Mouse (Mus musculus) left cerebral cortex, adult 9 months (tissue): ENCODE results near the gene U2af1l4.

Experiments used
- DNase-seq, 2 experiments: peaks; one replicate each; pipeline ENCODE4 v3.0.0; 2022; ENCODE audit warnings: low spot score in 2 of 2

The U2af1l4 gene

DNA sequence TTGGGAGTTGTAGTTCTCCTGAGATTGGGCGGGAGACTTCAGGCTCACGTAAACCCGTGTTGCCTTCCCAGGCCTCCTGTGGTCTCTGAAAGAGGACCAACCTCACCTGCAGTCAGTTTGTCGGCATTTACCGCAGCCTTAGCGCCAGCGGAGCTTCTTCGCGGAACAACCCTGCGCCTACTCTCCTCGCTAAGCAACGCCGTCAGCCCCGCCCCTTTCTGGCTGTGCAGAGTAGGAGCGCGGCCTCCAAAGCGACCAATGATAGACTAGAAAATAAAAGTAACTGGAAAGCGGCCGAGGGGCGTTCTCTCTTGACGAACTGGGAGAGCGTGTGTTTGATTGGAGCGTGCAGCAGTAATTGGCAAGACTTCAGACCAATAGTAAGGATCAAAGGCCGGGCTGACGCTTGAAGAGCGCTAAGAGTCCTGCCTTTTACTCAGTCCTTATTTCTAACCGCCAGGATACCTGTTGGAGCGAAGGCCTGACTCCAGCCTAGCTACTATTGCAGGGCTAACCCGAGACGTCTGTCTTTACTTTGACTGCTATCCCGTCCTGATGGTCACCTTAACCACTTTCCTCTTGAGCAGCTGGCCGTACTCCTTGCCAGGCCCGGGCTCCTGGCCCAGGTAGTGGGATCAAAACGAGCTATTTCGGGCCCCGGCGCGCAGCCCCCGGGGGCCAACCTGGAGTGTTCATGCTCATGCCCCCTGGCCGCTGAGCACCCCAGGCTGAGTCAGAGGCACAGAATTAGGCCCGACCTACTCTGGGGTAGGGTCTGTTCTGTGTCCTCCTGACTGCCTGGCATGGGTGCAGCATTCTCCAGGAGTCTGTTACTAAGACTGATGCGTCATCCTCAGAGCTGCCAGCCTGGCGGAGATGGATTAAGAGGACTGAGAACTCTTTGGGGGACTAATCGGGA is 10.7 kb upstream of the U2af1l4 start, which contains the start of the genes Hspb6 and Proser3:
Gene Hspb6 (plus strand): TSS at position 77 of the 919 bp plus-strand sequence.
Gene Proser3 (minus strand): TSS at position 198 of the 919 bp plus-strand sequence.
- peak; percentile 93 to 98 for DNase-seq

DNA sequence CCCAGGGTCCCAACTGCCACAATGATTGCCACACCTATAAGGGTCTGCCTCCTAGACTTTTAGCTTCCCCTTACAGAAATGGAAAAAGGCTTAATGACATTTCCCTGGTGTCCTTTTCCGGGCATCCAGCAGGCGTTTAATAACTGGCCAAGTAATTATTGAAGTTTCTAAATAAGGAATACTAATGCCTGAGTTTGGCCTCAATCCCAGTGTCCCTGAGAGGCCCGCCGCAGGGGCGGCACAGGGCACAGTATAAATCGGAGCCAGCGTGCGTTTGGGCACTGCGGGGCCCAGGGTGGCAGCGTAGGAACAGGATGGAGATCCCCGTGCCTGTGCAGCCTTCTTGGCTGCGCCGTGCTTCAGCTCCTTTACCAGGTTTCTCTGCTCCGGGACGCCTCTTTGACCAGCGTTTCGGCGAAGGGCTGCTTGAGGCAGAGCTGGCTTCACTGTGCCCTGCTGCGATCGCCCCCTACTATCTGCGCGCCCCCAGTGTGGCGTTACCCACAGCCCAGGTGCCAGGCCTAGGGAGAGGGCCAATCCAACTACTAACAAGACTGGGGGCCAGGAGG is 10.0 kb upstream of the U2af1l4 start:
- no peak for DNase-seq

DNA sequence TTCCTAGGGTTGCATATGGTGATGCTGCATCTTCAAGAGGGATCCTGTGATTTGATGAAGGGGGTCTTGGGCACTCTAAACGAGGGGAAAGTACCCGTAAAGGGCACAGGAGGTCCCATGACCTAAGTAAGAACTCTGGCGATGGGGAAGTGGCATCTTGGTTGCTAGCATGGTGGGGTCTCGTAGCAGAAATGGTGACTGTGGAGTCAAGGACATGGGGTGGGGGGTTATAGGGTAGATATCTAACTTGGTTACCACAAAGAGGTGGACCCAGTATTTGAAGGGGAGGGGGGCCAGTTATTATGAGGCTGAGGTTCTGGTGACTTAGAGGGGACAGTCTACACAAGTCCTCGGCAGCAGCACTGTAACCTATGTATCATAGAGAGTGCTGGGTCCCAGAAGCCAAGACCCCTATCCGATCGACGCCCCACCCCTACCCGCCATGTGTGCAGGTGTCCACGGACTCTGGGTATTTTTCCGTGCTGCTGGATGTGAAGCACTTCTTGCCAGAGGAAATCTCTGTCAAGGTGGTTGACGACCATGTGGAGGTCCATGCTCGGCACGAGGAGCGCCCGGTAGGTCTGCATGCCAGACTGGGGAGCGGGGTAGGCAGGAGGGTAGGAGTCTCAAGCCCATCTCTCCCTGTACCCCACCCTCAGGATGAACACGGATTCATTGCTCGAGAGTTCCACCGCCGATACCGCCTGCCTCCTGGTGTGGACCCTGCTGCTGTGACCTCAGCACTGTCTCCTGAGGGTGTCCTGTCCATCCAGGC is 9.1 kb upstream of the U2af1l4 start:
- DNase-seq, result no peak

DNA sequence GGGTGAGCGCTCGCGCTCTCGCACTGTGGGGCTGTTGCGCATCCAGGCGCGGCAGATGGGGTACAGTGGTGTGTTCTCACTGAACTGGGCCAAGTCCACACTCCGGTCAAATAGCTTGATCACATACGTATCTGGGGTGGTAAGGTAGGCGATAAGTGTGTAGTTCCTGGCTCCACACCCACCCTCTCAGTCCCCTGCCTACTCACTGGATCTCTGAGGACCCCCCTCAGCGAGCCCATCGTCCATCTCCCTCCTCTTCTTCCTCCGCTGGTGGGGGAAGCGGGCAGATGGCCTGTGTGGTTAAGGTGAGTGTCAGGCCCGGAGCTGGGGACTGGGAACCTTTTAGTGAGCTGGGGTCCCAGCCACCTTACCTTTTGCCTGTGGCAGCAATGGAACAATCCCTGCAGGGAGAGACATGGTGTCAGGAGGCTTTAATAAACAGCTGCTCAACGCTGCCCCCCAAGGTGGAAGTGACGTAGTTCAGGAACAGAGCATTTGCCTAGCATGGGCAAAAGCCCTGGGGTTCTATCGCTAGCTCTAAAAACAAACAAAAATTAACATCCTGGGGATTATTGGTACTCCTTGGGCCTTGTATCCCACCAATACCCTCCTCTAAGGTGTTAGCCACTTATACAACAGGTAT is 6.1 kb upstream of the U2af1l4 start:
- DNase-seq, result no peak

DNA sequence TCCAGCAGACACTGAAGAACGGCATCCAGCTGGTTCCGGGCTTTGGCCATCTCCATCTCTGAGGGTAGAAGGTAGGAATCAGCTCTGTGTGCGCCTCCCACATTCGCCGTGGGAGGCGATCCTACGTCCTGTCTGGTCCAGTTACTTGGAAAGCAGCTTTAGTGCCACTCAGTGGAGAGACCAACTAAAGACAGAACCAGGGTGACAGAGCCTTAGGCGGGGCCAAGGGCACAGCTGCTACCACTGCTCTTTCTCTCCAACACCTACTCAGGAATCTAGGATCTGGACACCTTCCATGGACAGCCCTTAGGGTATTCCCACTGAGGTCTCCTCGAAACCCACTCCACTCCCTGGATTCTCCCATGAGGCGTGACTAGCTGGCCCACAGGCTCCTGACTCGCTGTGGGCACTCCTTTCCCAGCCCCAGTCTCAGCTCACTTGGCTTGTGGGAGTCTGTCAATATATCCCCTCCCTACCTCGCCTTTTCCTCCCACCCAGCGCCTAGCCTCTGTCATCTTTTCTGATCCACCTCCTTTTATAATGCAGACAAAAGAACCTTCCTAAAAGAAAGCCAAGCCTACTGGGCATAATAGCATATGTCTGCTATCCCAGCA is 5.1 kb upstream of the U2af1l4 start:
- no peak for DNase-seq

DNA sequence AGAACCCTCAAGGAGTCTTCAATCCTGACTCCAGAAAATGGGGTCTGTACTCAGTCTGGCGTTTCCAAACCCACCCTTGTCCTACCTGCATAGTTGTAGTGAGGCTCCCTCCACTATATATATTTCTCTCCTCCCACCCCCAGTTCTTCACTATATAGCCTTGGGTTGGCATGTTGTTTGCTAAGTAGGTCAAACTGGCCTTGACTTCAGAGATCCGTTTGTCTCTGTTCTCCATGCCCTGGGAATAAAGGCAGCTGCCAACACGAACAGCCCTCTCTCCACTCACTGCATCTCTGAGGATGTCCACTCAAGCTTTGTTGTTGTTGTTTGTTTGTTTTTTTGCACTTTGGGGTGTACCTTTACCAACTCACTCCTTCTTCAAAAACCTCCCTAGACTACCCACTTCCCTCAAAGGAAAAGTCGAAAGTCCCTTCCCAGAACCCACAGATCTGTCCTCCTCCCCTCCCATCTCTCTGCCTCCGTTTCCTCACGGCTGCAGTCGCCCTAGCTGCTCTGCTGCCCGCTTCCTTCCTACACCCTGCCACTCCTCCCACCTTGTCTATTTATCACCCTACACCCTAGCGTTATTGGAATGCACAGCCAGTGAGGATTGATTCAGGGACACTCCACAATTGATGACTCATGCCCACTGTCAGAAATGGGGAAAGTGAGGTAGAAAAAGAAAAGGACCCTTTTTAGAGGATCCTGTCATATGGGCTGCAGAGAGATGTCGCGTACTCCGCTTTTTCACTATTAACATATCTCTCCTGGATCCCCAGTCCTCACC is 4.3 kb upstream of the U2af1l4 start:
- no peak for DNase-seq

DNA sequence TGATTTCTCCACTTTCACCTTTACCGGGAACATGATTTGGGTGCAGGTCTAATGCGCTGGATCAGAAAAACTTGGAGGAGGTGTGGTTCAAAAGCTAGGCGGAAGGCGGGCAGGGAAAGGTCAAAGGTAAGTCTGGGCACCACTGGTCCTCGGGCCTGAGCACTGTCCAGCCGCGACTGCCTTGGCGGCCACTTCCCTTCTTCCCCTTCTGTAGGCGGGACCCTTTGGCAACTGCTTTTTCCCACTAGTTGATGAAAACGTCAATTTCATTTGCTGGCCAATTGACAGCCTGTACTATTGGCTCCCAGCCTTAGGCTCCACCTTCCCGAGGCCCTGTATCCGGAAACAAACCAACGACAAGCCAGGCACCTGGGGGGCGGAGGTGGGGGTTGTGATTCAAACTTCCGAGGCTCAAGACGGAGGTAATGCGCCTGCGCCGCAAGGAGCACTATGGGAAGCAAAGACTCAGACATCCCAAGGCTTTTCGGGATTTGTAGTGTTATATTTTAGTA is 3.6 kb upstream of the U2af1l4 start, which contains the start of gene Lin37:
Gene Lin37 (minus strand): TSS at position 396 of the 512 bp plus-strand sequence.
- peak; percentile 99 for DNase-seq

DNA sequence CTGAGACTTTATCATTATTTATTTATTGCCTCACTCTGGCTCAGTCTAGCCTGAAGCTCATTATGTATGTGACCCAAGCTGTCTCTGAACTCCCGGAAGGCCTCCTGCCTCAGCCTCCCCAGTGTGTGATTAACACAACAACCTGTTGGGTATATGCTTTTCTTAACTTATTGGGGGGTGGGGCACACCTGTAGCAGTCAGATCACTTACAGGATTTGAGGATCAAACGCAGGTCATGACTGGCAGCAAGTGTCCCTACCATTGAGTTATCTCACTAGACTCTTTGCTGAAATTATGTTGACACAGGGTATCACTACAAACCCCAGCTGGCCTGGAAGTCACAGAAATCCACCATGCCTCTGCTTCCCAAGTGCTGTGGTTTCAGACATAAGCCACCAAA is 2.8 kb upstream of the U2af1l4 start:
- DNase-seq, result no peak

DNA sequence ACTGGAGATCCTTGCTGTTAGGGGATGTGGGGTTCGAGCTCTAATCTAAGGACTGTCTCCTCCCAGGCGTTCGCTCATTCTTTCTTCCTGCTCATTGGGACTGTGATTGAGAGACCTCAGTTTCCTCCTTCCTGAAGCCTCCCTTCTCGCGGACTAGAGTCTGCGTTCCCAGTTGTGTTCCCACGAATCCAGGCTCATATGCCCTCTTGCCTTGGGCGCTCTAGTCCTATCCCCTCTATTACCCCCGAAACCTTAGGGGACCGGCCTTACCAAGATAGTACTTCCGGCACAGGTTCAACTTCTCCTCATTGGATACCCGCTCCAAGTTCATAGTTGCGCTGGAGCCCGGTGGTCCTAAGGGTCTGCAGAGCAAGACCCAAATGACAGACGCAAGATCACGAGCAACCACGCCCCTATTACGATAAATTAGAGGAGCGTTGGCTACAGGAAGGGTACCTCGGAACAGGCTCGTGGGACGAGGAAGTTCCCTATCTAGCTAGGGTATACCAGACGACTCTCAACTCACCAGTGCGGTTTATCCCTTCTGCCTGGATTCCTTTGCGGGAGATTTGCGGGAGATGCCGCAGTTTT is 480 bp upstream of the U2af1l4 start:
- peak in 1 of 2 experiments; percentile 55 for DNase-seq

DNA sequence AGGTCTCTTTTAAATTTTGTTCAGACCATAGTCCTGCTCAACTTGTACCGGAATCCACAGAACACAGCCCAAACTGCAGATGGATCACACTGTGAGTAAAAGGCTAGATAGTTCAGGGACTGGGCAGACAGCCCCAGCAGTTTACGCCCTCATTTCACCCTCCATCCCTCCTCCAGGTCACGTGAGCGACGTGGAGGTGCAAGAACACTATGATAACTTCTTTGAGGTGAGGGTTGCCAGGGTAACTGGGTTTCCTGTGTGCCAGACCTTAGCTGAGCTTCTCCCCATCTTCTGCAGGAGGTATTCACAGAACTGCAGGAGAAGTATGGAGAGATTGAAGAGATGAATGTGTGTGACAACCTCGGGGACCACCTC is 792 bp downstream of the U2af1l4 start:
- DNase-seq, result no peak

DNA sequence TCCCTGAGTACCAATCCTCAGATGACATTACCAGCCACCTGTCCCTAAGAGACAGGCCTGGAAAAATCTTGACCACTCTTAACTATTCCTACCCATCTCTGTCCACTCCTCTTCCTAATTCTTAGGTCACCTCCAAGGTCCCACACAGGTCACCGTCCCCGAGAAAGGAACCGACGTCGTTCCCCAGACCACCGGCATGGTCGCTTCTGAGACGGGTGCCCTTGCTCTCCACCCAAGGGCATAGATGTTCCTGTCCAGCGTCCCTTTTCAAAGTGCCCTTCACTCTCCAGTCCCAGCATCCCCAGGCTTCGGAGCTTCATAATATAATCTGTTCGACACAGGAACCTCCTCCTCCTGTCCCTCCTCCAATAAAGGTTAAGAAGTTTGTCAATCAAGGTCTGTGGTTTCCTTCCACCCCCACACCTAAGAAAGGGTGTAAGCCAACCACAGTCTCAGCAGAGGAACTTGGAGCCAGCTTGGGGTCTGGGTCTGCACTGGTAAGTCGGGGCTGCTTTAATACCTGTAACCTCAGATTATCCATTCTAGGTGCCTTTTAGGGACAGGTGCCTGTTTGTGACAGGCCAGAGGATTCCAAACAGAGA is 2.0 kb downstream of the U2af1l4 start, which contains the start of gene Igflr1:
Gene Igflr1 (plus strand): TSS at position 458 of the 602 bp plus-strand sequence.
- DNase-seq, result no peak

DNA sequence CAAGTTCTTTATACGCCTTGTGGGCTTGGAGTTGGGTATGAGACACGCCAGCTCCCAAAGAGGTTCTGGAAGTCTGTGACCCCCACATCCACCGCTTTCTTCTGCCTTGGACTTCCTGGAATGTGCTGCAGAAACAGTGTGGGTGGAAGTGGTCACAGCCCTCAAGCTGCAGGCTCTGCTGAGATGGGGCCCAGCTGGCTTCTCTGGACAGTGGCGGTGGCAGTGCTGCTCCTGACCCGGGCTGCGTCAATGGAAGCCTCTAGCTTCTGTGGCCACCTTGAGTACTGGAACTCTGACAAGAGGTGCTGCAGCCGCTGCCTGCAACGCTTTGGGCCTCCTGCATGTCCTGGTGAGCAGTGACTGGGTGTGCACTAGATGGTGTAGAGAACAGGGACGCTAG is 2.9 kb downstream of the U2af1l4 start:
- no peak for DNase-seq

DNA sequence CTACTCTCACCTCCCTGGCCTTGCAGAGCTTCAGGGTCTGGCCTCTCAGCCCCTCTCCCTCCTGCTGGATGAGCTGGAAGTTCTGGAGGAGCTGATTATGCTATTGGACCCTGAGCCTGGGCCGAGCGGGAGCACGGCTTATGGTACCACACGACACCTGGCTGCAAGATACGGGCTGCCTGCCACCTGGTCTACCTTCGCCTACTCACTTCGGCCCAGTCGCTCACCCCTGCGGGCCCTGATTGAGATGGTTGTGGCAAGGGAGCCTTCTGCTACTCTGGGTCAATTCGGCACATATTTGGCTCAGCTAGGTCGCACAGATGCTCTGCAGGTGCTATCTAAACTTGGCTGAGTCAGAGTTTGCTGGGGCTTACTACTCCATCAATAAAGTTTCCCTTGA is 4.5 kb downstream of the U2af1l4 start:
- DNase-seq, result no peak

DNA sequence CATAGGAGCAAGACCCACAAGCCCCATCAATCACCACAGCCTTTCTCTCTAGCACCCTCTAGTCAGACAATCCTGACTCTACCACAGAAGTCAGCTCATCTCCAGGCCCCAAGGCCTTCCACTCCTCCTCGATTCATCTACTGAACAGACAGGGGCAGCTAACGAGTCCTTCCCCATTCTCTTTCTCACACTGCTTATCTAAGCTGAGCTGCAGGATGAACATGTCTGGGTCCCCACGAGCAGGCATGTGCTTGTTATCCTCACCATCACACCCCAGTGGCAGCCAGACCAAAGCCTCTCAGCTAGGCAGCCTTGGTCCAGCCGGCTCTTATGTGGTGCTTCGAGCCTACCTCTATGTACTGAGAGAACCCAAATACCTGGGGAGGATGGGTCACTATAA is 9.3 kb downstream of the U2af1l4 start:
- no peak for DNase-seq

DNA sequence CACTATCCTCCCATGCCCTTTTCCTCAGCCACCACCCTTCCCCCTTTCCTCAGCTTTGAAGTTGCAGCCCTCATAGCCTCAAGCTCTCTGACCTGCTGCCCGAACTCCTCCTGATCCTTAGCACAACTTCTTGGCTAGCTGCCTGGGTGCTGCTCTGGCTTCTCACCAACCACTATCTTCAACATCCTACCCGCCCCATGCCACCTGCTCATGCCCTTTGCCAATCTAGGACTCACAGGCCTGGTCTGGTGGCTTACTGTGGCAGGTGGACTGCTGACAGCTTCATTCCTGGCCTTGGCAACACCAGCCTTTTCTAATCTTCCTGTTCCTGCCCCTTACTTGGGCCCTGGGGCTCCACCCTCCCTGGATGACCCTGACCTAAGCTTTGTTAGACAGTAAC is 9.9 kb downstream of the U2af1l4 start:
- DNase-seq, result no peak

DNA sequence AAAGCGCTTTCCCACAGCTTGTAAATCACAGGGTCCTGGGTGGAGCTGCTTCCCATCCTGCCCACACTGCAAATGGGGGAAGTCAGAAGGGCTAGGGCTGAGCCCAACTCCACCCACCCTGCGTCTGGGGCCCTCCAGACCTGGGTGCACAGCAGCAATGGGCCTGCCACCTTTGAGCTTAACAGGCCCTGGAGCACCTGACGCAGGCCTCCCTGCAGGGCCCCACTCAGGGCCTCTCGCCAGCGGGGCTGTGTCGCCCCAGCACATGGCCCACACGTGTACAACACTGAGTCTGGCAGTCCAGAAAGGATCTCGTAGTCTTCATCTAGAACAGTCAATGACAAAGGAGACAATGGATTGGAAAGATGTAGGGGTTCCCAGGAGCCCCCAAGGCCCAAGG is 16.8 kb downstream of the U2af1l4 start:
- DNase-seq, result no peak

DNA sequence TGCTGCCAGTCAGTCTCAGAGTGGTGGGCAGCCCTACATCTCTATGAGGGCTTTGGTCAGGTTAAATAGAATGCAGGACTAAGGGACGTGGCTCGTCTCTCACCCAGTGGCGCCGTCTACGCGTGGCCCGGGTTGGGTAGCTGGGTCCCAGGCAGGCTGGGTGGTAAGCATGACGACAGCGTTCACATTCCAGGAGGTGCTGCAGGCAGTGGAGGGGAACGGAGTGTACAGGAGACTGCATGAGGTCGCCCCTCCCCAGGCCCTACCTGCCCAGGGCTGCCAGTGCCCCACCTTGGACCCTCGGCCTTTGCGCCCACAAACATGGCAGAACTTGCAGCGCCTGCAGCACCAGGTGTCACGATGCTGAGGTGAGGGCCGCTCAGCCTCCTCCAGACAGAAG is 18.4 kb downstream of the U2af1l4 start:
- no peak for DNase-seq

DNA sequence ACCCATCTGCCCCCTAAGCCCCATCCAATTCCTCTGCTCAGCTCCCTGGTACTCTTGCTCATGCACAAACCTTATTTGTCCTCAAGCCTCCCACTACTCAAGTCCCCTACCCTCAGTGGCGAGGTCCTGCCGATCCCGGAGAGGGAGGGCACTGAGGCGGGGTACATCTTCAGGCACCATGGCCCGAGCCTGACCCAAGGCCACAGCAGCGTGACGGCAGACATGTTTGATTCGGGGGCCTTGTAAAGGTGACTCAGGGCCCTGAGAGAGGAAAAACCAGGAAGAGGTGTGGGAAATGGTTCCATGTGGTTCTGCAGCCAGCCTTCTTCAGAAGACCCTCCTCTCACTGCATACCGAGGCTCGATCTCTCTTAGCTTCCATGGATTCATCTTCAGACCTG is 21.2 kb downstream of the U2af1l4 start:
- no peak for DNase-seq

DNA sequence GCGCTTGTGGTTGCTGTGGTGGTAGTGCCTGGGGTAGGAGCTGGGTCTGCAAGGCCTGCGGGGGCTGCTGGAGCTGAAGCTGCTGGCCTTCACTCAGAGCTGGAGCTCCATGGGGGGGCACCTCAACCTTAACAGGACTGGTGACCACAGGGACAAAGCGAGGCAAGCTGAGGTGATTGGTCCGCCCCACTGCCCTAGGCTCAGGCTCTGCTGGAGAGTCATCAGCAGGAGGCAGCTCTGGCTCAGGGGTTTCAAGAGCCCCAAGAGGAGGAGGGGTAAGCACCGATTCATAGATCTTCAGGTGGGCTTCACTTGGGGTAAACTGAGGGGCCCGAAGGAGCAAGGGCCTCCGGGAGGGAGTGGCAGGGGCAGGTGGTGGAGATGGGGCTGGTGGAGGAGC is 22.1 kb downstream of the U2af1l4 start:
- no peak for DNase-seq
